Mouse (Mus musculus) CH12.LX (cell line): ENCODE results near the gene Glrx2. TPM values are rescaled to one million over a fixed set of nuclear protein-coding genes. Genes with fewer than 3 reads are reported as not detected.

ENCODE experiments used
- DNase-seq: peaks from one replicate; pipeline ENCODE4 v3.0.0-alpha.2; 2013; ENCODE audit errors: extremely low read depth
- H3K27ac ChIP-seq: 2 replicates; pipeline ENCODE4 v1.5.1; 2012; ENCODE audit warnings: low read depth, mild to moderate bottlenecking, control low read depth, moderate library complexity; ENCODE audit not compliant: insufficient read depth
- H3K27me3 ChIP-seq: replicated peaks from 2 replicates; pipeline ENCODE3; 2012; ENCODE audit warnings: inconsistent platforms
- H3K36me3 ChIP-seq, 2 experiments: replicated peaks in 1 of 2; 2 replicates each; pipeline versions ENCODE3 to v1.6.1; 2012; ENCODE audit warnings: inconsistent platforms in 1 of 2, low read length in 1 of 2, mild to moderate bottlenecking in 1 of 2, mixed read lengths in 1 of 2, moderate library complexity in 1 of 2; ENCODE audit not compliant: control insufficient read depth in 1 of 2, insufficient read depth in 1 of 2
- H3K4me1 ChIP-seq, 2 experiments: 2 replicates each; pipeline ENCODE4 v1.6.1; 2012; ENCODE audit warnings: inconsistent platforms in 1 of 2, moderate library complexity in 1 of 2; ENCODE audit not compliant: insufficient read depth in 2 of 2, control insufficient read depth in 1 of 2
- H3K4me2 ChIP-seq: 2 replicates; pipeline ENCODE4 v1.6.1; 2012; ENCODE audit warnings: low read depth, mild to moderate bottlenecking, control low read depth; ENCODE audit not compliant: poor library complexity, insufficient read depth, severe bottlenecking
- H3K4me3 ChIP-seq, 3 experiments: fragments of 150-350 bp in 1 of 3; sonication (generic) in 1 of 3; replicated peaks in 1 of 3; 2 replicates each; pipeline versions ENCODE3 to v1.5.1; 2011 to 2012; ENCODE audit warnings: low read depth in 2 of 3, low read length in 2 of 3, mild to moderate bottlenecking in 2 of 3, moderate library complexity in 2 of 3, control low read depth in 1 of 3, improper control_type of control experiment in 1 of 3, inconsistent platforms in 1 of 3, mixed read lengths in 1 of 3; ENCODE audit not compliant: poor library complexity in 1 of 3
- H3K79me2 ChIP-seq: replicated peaks from 2 replicates; pipeline ENCODE4 v1.6.1; 2012; ENCODE audit warnings: mild to moderate bottlenecking, moderate library complexity; ENCODE audit not compliant: control insufficient read depth, poor library complexity, insufficient read depth, severe bottlenecking; ENCODE audit errors: extremely low read depth
- H3K9ac ChIP-seq: 2 replicates; pipeline ENCODE4 v1.6.1; 2012; ENCODE audit warnings: low read depth, mild to moderate bottlenecking, control low read depth, moderate library complexity; ENCODE audit not compliant: insufficient read depth
- H3K9me3 ChIP-seq: replicated peaks from 2 replicates; pipeline ENCODE3; 2012; ENCODE audit warnings: low read length, inconsistent platforms, mixed read lengths
- BHLHE40 ChIP-seq: IDR thresholded peaks from 2 replicates; pipeline ENCODE4 v1.6.1; 2011; ENCODE audit warnings: mild to moderate bottlenecking, low read depth, low read length, improper control_type of control experiment
- CHD2 ChIP-seq: IDR thresholded peaks from 2 replicates; pipeline ENCODE4 v1.6.1; 2011; ENCODE audit warnings: low read length, improper control_type of control experiment
- ELF1 ChIP-seq: IDR thresholded peaks from 2 replicates; pipeline ENCODE4 v1.6.1; 2014; ENCODE audit warnings: low read depth, mild to moderate bottlenecking, inconsistent platforms, low read length, improper control_type of control experiment
- HCFC1 ChIP-seq: IDR thresholded peaks from 2 replicates; pipeline ENCODE4 v1.6.1; 2012; ENCODE audit warnings: low read depth, mild to moderate bottlenecking, inconsistent platforms, low read length, improper control_type of control experiment
- JUND ChIP-seq: conservative IDR thresholded peaks from 2 replicates; pipeline ENCODE4 v1.6.1; 2011; ENCODE audit warnings: low read depth, low read length, improper control_type of control experiment
- MAX ChIP-seq: IDR thresholded peaks from 2 replicates; pipeline ENCODE4 v1.6.1; 2011; ENCODE audit warnings: low read length, improper control_type of control experiment
- MEF2A ChIP-seq: IDR thresholded peaks from 2 replicates; pipeline ENCODE4 v1.6.1; 2014; ENCODE audit warnings: low read depth, mild to moderate bottlenecking, inconsistent platforms, low read length, improper control_type of control experiment, borderline replicate concordance
- MXI1 ChIP-seq: IDR thresholded peaks from 2 replicates; pipeline ENCODE4 v1.6.1; 2011; ENCODE audit warnings: mild to moderate bottlenecking, low read depth, low read length, improper control_type of control experiment
- MYC ChIP-seq: IDR thresholded peaks from 2 replicates; pipeline ENCODE4 v1.6.1; 2011; ENCODE audit warnings: low read depth, mild to moderate bottlenecking, improper control_type of control experiment, low read length
- NELFE ChIP-seq: IDR thresholded peaks from 2 replicates; pipeline ENCODE4 v1.6.1; 2011; ENCODE audit warnings: low read depth, low read length, improper control_type of control experiment
- NRF1 ChIP-seq: IDR thresholded peaks from 2 replicates; pipeline ENCODE4 v1.6.1; 2014; ENCODE audit warnings: low read depth, mild to moderate bottlenecking, inconsistent platforms, low read length, improper control_type of control experiment, moderate library complexity
- POLR2A ChIP-seq: IDR thresholded peaks from 2 replicates; pipeline ENCODE4 v1.6.1; 2011; ENCODE audit warnings: low read depth, mild to moderate bottlenecking, improper control_type of control experiment, low read length
- SIN3A ChIP-seq: IDR thresholded peaks from 2 replicates; pipeline ENCODE4 v1.6.1; 2012; ENCODE audit warnings: low read length, improper control_type of control experiment, inconsistent platforms
- SMC3 ChIP-seq: IDR thresholded peaks from 2 replicates; pipeline ENCODE4 v1.6.1; 2011; ENCODE audit warnings: low read depth, low read length, improper control_type of control experiment
- TCF12 ChIP-seq: IDR thresholded peaks from 2 replicates; pipeline ENCODE4 v1.6.1; 2014; ENCODE audit warnings: low read depth, mild to moderate bottlenecking, inconsistent platforms, low read length, improper control_type of control experiment
- USF1 ChIP-seq: IDR thresholded peaks from 2 replicates; pipeline ENCODE4 v1.6.1; 2014; ENCODE audit warnings: low read depth, mild to moderate bottlenecking, inconsistent platforms, low read length, improper control_type of control experiment
- USF2 ChIP-seq: conservative IDR thresholded peaks from 2 replicates; pipeline ENCODE4 v1.6.1; 2011; ENCODE audit warnings: low read depth, low read length, improper control_type of control experiment
- ZKSCAN1 ChIP-seq: IDR thresholded peaks from 2 replicates; pipeline ENCODE4 v1.6.1; 2012; ENCODE audit warnings: low read depth, inconsistent platforms, low read length, improper control_type of control experiment, borderline replicate concordance
- ZNF384 ChIP-seq: IDR thresholded peaks from 2 replicates; pipeline ENCODE4 v1.6.1; 2012; ENCODE audit warnings: low read depth, low read length, improper control_type of control experiment, inconsistent platforms
- dilution Hi-C: fragments of 300-500 bp; cut with MboI; formaldehyde crosslinking; loops from 2 replicates; pipeline ENCODE4 v1.14.3; 2020; ENCODE audit warnings: low sequenced_read_pairs; ENCODE audit not compliant: extremely low pct_unique_long_range_greater_than_20kb, extremely low pct_ligation_motif_present
- in situ Hi-C: fragments of 300-500 bp; cut with MboI; formaldehyde crosslinking; loops from 3 replicates; pipeline ENCODE4 v1.14.3; 2019; ENCODE audit warnings: low sequenced_read_pairs, low pct_ligation_motif_present, low pct_unique_long_range_greater_than_20kb, mixed read lengths
- polyA plus RNA-seq: library from polyadenylated mRNA; unstranded; fragments of >175 nt; gene quantifications from 2 replicates; pipeline ENCODE4 v1.2.1, GENCODE M21; 2012; ENCODE audit warnings: low read depth; ENCODE audit not compliant: insufficient read length
- total RNA-seq, 2 experiments: library from RNA; depleted of rRNA; stranded (reverse); fragments of 300-350 nt in 1 of 2; fragments of >200 nt in 1 of 2; gene quantifications; 2 replicates each; pipeline ENCODE4 v1.2.3; 2012 to 2014

Glrx2 gene
- total and polyA plus RNA-seq, 3 experiments = 28.0 to 51.4 (median 32.9) TPM

DNA sequence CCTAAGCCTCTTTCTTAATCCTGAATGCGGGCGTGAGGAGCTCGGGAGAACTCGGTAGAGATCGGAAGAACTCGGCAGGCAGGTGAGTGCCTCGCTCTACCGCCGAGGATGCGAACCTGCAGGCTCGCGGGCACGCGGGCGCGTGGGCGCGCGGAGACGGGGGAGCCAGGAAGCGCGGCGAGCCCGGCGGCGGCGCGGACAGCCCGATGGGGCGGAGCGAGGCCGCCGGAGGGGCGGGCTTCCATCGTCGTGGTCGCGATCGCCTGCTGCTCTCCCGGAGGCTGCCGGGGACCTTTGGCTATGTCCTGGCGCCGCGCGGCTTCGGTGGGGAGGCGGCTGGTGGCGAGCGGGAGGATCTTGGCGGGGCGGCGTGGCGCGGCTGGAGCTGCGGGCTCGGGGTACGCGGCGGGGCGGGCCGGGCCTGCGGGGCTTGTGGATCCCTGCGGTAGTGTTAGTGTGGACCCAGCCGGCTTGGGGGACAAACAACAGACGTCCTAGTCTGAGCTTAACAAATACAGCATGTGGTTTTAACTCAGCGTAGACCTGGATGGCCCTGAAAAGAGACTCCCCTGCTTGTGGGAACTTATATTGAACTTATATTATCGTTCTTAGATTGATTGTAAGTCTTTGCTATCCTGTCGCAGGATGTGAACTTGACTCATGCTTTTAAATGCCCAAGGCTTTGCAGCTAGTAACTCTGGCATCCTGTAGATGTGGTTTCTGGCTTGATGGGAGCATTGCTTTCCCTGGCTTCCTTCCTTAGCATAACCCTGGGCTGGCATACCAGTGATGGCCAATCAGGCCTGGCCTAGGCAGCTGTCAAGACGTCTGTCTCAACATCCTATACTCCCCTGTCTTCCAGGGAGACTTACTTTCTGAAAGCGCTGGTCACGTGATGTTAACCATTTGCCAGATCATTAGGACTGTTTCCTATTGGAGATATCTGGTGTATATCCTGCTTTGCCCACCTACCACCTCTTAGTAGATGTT, 23.5 kb downstream of the Glrx2 start:
- in situ Hi-C loops (no loop called here), dilution Hi-C loops (no loop called here)
- Histone ChIP-seq H3K4me2 (peak overlapping the region; percentile 92), H3K27me3 (no peaks in the 10 kb centered on the region), H3K9ac (peak overlapping the region; percentile 49), H3K4me3 (peak overlapping the region; percentile 72 to 97 (median 78)), H3K27ac (no peak overlapping the region), H3K9me3 (no peaks in the 10 kb centered on the region), H3K36me3 (peaks cover 7 to 27% of the 10 kb centered on the region in 2 experiments), H3K79me2 (no peaks in the 10 kb centered on the region), H3K4me1 (peaks cover 0 to 7% of the 10 kb centered on the region in 2 experiments; a peak in 2 of 4 replicates)
- DNase-seq = peak; percentile 61
- TF ChIP-seq TCF12 (peak; percentile 35; the same call in 1 of the 2 replicates), ELF1 (peak; percentile 84), ZNF384 (no peak), POLR2A (peak; percentile 71), BHLHE40 (peak; percentile 75), ZKSCAN1 (no peak), NELFE (peak; percentile 62), MXI1 (0 out of 2 replicates have a peak, but pooled peaks have one; percentile 63), MAX (peak; percentile 33), NRF1 (peak; percentile 53), USF1 (peak; percentile 84), MYC (no peak), SIN3A (peak; percentile 45; the same call in 1 of the 2 replicates), MEF2A (peak; percentile 23; the same call in 1 of the 2 replicates), USF2 (peak; percentile 87), SMC3 (no peak)

DNA sequence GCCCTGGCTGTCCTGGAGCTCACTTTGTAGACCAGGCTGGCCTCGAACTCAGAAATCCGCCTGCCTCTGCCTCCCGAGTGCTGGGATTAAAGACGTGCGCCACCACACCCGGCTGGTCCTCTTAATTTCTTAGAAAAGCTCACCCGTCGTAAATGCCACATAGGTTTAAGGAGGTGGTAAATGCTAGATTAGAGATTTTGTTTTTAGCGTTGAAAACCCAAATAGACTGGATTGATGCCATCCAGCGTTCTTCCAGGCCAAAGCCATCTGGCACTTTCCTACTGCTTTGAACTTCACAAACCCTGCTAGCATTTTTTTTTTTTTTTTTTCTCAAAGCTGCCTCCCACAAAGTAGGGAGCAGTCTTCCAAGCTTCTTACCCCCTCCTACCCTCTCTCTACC, 24.4 kb downstream of the Glrx2 start:
- TF ChIP-seq POLR2A (no peak), JUND (no peak), SIN3A (no peak), HCFC1 (no peak), CHD2 (no peak)
- Histone ChIP-seq H3K9ac (no peak overlapping the region), H3K9me3 (no peaks in the 10 kb centered on the region), H3K4me1 (peaks cover 0 to 7% of the 10 kb centered on the region in 2 experiments; a peak in 2 of 4 replicates), H3K27me3 (no peaks in the 10 kb centered on the region), H3K36me3 (peaks cover 12 to 35% of the 10 kb centered on the region in 2 experiments), H3K27ac (no peak overlapping the region), H3K4me2 (no peak overlapping the region), H3K4me3 (no peak overlapping the region), H3K79me2 (no peaks in the 10 kb centered on the region)
- in situ Hi-C loops (no loop called here), dilution Hi-C loops (no loop called here)
- DNase-seq = no peak
